Mouse (Mus musculus): ENCODE measurements at regions not wholly inside any gene's neighbourhood (a gene's known extent, or its start where the extent isn't known, plus 50 kb on each side); places are given as distances from the start of the nearest gene placed in this dataset.

- Histone ChIP-seq H3K4me1 (no peaks in the 10 kb centered on the region), H3K4me3 (no peak overlapping the region)
- WGBS, result 77% methylated on average over 2 of the region's 2 CpGs
These were observed 189.4 kb downstream of the Map2k6 start for GRCm38 (mm10) chr11:110588280-110588679.

GRCm38 (mm10) chr11:110595266-110595862 lies 196.4 kb downstream of the Map2k6 start:
- no peaks in the 10 kb centered on the region for H3K4me1 ChIP-seq
- no peak overlapping the region for H3K27ac ChIP-seq
- WGBS, result 78% methylated on average over 7 of the region's 7 CpGs
- ATAC-seq, result no peak
- no peak overlapping the region for H3K9ac ChIP-seq
- no peaks in the 10 kb centered on the region for H3K27me3 ChIP-seq
- H3K36me3 ChIP-seq (ENCODE audit: poor library complexity, severe bottlenecking), result no peaks in the 10 kb centered on the region
- no peak overlapping the region for H3K4me2 ChIP-seq
- H3K9me3 ChIP-seq (replicated peaks), result no peaks in the 10 kb centered on the region
- H3K4me3 ChIP-seq, result no peak overlapping the region

More at GRCm38 (mm10) chr11:110588280-110588679, 189.4 kb downstream of the Map2k6 start:
- no peaks in the 10 kb centered on the region for H3K9me3 ChIP-seq (replicated peaks)
- H3K36me3 ChIP-seq (ENCODE audit: poor library complexity, severe bottlenecking), result no peaks in the 10 kb centered on the region
- no peak for ATAC-seq
- H3K27me3 ChIP-seq, result no peaks in the 10 kb centered on the region
- H3K4me2 ChIP-seq, result no peak overlapping the region
- no peak overlapping the region for H3K27ac ChIP-seq
- no peak overlapping the region for H3K9ac ChIP-seq

GRCm38 (mm10) chr11:110605041-110605882 lies 206.3 kb downstream of the Map2k6 start:
- H3K4me1 ChIP-seq, result no peaks in the 10 kb centered on the region
- no peaks in the 10 kb centered on the region for H3K27me3 ChIP-seq
- no peak overlapping the region for H3K4me3 ChIP-seq
- no peak overlapping the region for H3K4me2 ChIP-seq
- no peaks in the 10 kb centered on the region for H3K9me3 ChIP-seq (replicated peaks)
- no peak overlapping the region for H3K9ac ChIP-seq
- no peak for ATAC-seq
- WGBS, result 82% methylated on average over 10 of the region's 10 CpGs
- no peak overlapping the region for H3K27ac ChIP-seq
- H3K36me3 ChIP-seq (ENCODE audit: poor library complexity, severe bottlenecking), result no peaks in the 10 kb centered on the region

GRCm38 (mm10) chr11:110609276-110609675 lies 210.4 kb downstream of the Map2k6 start:
- Histone ChIP-seq H3K9ac (no peak overlapping the region), H3K9me3 (replicated peaks) (no peaks in the 10 kb centered on the region), H3K27me3 (no peaks in the 10 kb centered on the region), H3K27ac (no peak overlapping the region), H3K4me3 (no peak overlapping the region), H3K36me3 (ENCODE audit: poor library complexity, severe bottlenecking) (no peaks in the 10 kb centered on the region), H3K4me1 (no peaks in the 10 kb centered on the region), H3K4me2 (no peak overlapping the region)
- WGBS, result 91% methylated on average over 2 of the region's 2 CpGs
- no peak for ATAC-seq

GRCm38 (mm10) chr11:110610831-110611230 lies 211.9 kb downstream of the Map2k6 start:
- 90% methylated on average over 7 of the region's 7 CpGs for WGBS
- H3K4me3 ChIP-seq, result no peak overlapping the region
- no peak overlapping the region for H3K9ac ChIP-seq
- H3K4me1 ChIP-seq, result no peaks in the 10 kb centered on the region
- no peak overlapping the region for H3K4me2 ChIP-seq
- no peaks in the 10 kb centered on the region for H3K9me3 ChIP-seq (replicated peaks)
- no peaks in the 10 kb centered on the region for H3K36me3 ChIP-seq (ENCODE audit: poor library complexity, severe bottlenecking)
- H3K27me3 ChIP-seq, result no peaks in the 10 kb centered on the region
- no peak overlapping the region for H3K27ac ChIP-seq
- ATAC-seq, result no peak

GRCm38 (mm10) chr11:110632001-110632400 lies 233.1 kb downstream of the Map2k6 start:
- H3K4me2 ChIP-seq, result no peak overlapping the region

GRCm38 (mm10) chr11:110633351-110633750 lies 234.4 kb downstream of the Map2k6 start:
- H3K9ac ChIP-seq, result no peak overlapping the region
- H3K9me3 ChIP-seq (replicated peaks), result no peaks in the 10 kb centered on the region
- H3K4me3 ChIP-seq, result no peak overlapping the region
- no peak for ATAC-seq
- H3K4me2 ChIP-seq, result no peak overlapping the region
- no peaks in the 10 kb centered on the region for H3K27me3 ChIP-seq
- no peaks in the 10 kb centered on the region for H3K4me1 ChIP-seq
- 90% methylated on average over 5 of the region's 5 CpGs for WGBS
- H3K27ac ChIP-seq, result no peak overlapping the region
- no peaks in the 10 kb centered on the region for H3K36me3 ChIP-seq (ENCODE audit: poor library complexity, severe bottlenecking)

More at GRCm38 (mm10) chr11:110632001-110632400, 233.1 kb downstream of the Map2k6 start:
- no peak overlapping the region for H3K9ac ChIP-seq
- no peaks in the 10 kb centered on the region for H3K4me1 ChIP-seq
- H3K9me3 ChIP-seq (replicated peaks), result no peaks in the 10 kb centered on the region
- no peak overlapping the region for H3K27ac ChIP-seq
- no peak overlapping the region for H3K4me3 ChIP-seq
- 82% methylated on average over 6 of the region's 6 CpGs for WGBS
- H3K27me3 ChIP-seq, result no peaks in the 10 kb centered on the region
- ATAC-seq, result no peak
- H3K36me3 ChIP-seq (ENCODE audit: poor library complexity, severe bottlenecking), result no peaks in the 10 kb centered on the region

GRCm38 (mm10) chr11:110642485-110642884 lies 243.6 kb downstream of the Map2k6 start:
- Histone ChIP-seq H3K4me1 (no peaks in the 10 kb centered on the region), H3K4me2 (no peak overlapping the region), H3K9ac (no peak overlapping the region), H3K4me3 (no peak overlapping the region), H3K27me3 (no peaks in the 10 kb centered on the region), H3K9me3 (replicated peaks) (no peaks in the 10 kb centered on the region), H3K36me3 (ENCODE audit: poor library complexity, severe bottlenecking) (no peaks in the 10 kb centered on the region), H3K27ac (no peak overlapping the region)
- 89% methylated on average over 13 of the region's 13 CpGs for WGBS
- no peak for ATAC-seq

GRCm38 (mm10) chr11:110649575-110650210 lies 250.8 kb downstream of the Map2k6 start:
- Histone ChIP-seq H3K4me2 (no peak overlapping the region), H3K4me3 (no peak overlapping the region), H3K9me3 (replicated peaks) (no peaks in the 10 kb centered on the region), H3K27ac (no peak overlapping the region), H3K4me1 (peaks cover 10% of the 10 kb centered on the region), H3K36me3 (ENCODE audit: poor library complexity, severe bottlenecking) (no peaks in the 10 kb centered on the region), H3K9ac (no peak overlapping the region), H3K27me3 (no peaks in the 10 kb centered on the region)
- WGBS, result 16% methylated on average over 7 of the region's 7 CpGs
- no peak for ATAC-seq

GRCm38 (mm10) chr11:110652068-110652467 lies 253.1 kb downstream of the Map2k6 start:
- no peak overlapping the region for H3K4me2 ChIP-seq
- no peaks in the 10 kb centered on the region for H3K9me3 ChIP-seq (replicated peaks)
- H3K36me3 ChIP-seq (ENCODE audit: poor library complexity, severe bottlenecking), result no peaks in the 10 kb centered on the region
- no peak overlapping the region for H3K9ac ChIP-seq
- no peak for ATAC-seq
- H3K27ac ChIP-seq, result no peak overlapping the region
- peaks cover 15% of the 10 kb centered on the region for H3K4me1 ChIP-seq
- H3K27me3 ChIP-seq, result no peaks in the 10 kb centered on the region
- 21% methylated on average over 3 of the region's 3 CpGs for WGBS
- H3K4me3 ChIP-seq, result no peak overlapping the region

- Histone ChIP-seq H3K27ac (no peak overlapping the region), H3K4me1 (peaks cover 8% of the 10 kb centered on the region), H3K9ac (no peak overlapping the region), H3K4me2 (no peak overlapping the region), H3K36me3 (ENCODE audit: poor library complexity, severe bottlenecking) (no peaks in the 10 kb centered on the region), H3K27me3 (no peaks in the 10 kb centered on the region), H3K9me3 (replicated peaks) (no peaks in the 10 kb centered on the region), H3K4me3 (no peak overlapping the region)
- peak; percentile 48; the same call in 1 of the 2 replicates for ATAC-seq
- WGBS, result 62% methylated on average over 11 of the region's 11 CpGs
These were observed 257.7 kb downstream of the Map2k6 start for GRCm38 (mm10) chr11:110656524-110657156.

- Histone ChIP-seq H3K4me1 (peaks cover 5% of the 10 kb centered on the region), H3K36me3 (ENCODE audit: poor library complexity, severe bottlenecking) (no peaks in the 10 kb centered on the region), H3K4me2 (no peak overlapping the region), H3K27ac (no peak overlapping the region), H3K9ac (no peak overlapping the region), H3K9me3 (replicated peaks) (no peaks in the 10 kb centered on the region), H3K27me3 (no peaks in the 10 kb centered on the region), H3K4me3 (no peak overlapping the region)
- no peak for ATAC-seq
- WGBS, result 83% methylated on average over 8 of the region's 8 CpGs
These were observed 258.9 kb downstream of the Map2k6 start for GRCm38 (mm10) chr11:110657854-110658253.

Measured in forebrain, embryonic 13.5 days (tissue).